Mouse (Mus musculus): ENCODE measurements around the gene Sc5d.

The Sc5d gene

DNA sequence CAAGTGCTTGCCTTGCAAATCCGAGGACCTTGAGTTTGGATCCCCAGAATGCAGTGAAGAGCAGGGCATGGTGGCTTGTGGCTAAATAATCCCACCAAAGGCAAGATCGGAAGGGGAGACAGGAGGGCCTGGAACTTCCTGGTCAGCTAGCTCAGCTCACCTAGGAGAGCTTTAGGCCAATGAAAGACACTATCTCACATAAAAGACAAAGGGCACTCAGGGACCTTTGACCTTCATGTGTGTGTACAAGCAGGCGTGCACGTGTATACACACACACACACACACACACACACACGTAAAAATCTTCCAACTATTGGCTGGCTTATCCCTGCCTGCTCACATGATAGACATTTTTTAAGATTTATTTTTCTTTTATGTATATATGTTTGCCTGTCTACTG lies 3.6 kb downstream of the Sc5d start:
- no peak for DNase-seq (ENCODE audit: low read depth, low spot score)

- no peak for DNase-seq (ENCODE audit: low read depth, low spot score)
These were observed 14.9 kb downstream of the Sc5d start for GRCm38 (mm10) chr9:42249112-42249511.

DNA sequence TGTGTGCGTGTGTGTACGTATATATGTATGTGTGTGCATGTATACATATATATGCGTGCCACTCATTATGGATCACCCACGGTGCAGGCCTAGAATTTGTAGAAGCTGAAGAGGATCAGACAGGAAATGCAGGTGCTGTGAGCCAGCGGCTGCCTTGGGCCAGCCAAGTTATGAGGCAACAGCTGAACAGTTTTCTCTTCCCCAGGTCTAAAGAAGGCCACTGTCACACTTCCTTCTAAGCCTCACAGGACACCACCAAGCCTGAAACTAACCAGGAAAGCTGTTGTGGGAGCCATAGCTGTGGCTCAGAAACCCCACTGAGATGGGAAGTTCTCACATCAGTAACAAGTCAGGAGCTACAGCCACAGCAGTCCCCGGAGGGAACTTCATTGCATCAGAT lies 17.4 kb downstream of the Sc5d start:
- peak; percentile 52 for DNase-seq (ENCODE audit: low read depth, low spot score)

GRCm38 (mm10) chr9:42244173-42244572 lies 19.9 kb downstream of the Sc5d start:
- no peak for DNase-seq (ENCODE audit: low read depth, low spot score)

DNA sequence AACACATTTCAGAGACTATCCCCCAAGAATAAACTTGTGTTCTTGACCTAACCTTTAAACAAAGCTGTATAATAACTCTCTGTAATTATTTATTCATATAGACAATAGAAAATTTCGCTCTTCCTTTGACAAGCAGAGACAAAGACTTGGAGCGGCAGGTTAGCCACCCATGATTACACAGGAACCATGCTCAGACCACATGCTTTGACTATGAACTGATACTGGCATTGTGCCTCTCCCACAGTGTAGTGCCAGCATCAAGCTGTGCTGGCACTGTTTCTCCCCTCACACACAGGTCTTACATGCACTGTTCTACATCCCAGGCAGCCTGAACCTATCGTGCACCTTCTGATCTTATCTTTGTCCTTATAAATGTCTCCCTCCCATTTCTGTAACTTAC lies 23.0 kb downstream of the Sc5d start:
- DNase-seq (ENCODE audit: low read depth, low spot score): no peak

- peak; percentile 57 for DNase-seq (ENCODE audit: low read depth, low spot score)
These were observed 23.5 kb downstream of the Sc5d start for GRCm38 (mm10) chr9:42240583-42240992.

DNA sequence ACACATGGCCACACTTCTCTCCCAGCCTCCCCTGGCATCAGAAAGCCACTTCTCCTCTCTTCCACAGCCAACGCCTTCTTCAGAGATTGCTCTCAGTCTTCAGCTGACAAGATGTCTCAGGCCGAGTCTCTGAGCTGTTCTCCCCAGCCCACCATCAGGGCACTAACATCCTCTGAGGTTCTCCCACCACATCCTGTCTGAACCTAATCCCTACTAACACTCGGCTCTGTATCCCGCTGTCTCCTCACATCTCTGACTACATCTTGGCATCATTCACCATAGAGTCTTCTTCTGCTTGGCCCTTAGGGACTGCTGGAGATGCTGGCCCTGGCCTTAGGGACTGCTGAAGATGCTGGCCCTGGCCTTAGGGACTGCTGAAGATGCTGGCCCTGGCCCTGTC lies 25.2 kb downstream of the Sc5d start:
- DNase-seq (ENCODE audit: low read depth, low spot score): peak; percentile 32

DNA sequence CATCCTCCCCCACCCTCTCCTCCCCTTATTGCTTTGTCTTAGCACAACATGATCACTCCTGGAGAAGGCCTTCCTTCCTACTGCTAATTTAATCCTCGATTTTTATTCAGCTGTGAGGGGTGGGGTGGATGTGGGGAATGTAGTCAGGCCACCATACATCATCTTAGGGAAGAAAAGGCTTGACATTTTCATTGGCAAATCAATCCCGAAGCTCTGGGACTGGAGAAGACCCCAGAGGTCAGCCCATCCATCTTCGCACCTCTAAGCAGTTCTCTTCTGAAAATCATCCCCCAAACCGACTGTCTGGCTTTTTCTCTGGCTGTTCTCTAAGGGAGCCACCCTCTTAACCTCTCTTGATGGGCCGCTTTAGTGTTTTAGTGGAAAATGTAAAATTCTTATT lies 32.9 kb downstream of the Sc5d start:
- DNase-seq (ENCODE audit: low read depth, low spot score): no peak

DNA sequence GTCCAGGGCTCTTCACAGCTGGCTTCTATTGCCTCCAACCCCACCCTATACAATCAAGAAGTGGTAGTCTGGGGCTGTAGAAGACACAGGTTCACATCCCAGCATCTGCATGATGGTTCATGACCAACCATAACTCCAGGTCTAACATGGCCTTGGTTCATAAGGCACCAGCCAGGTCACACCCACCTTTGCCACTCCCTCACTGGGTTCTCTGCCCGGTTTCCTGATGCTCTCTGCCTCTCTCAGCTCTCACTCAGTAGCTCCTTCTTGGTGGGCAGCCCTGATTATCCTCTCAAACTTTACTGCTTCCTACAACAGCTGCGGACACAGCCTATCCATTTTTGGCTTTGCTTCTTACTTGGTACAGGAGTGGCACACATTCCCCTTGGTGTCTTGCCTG lies 33.7 kb downstream of the Sc5d start:
- no peak for DNase-seq (ENCODE audit: low read depth, low spot score)

GRCm38 (mm10) chr9:42229465-42230110 lies 34.5 kb downstream of the Sc5d start:
- DNase-seq (ENCODE audit: low read depth, low spot score): no peak

GRCm38 (mm10) chr9:42227804-42228203 lies 36.3 kb downstream of the Sc5d start:
- DNase-seq (ENCODE audit: low read depth, low spot score): no peak

DNA sequence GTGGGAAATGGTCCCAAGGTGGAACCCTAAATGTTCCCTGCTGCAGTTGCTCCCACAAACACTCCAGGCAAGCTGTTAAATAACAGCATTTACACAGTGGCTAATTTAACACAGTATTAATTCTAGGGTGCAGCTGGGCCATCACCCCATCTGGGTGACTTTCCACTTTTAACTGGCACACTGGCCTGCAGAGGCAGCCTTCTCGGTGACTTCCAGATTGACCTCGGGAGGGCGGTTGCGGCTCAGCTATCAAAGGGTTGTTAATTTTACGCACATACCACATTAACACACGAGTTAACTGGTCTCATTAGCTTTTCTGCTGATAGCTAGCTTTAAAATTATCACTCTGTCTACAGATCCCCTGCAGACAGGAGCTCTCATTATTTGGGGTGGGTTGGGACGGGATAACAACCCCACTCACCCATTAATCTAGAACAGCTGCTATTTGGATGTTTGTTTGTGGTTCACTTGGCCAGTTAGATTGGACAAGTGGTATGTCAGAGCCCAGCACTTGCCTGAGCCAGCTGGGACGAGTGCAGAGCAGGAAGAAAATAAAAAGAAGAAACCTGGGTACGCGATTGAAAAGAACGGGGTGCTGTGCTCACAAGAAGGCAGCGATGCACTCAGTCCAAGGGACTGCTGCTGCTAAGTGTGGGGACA lies 44.9 kb downstream of the Sc5d start:
- peak; percentile 7 for DNase-seq (ENCODE audit: low read depth, low spot score)

GRCm38 (mm10) chr9:42217685-42218084 lies 46.4 kb downstream of the Sc5d start:
- DNase-seq (ENCODE audit: low read depth, low spot score): no peak

DNA sequence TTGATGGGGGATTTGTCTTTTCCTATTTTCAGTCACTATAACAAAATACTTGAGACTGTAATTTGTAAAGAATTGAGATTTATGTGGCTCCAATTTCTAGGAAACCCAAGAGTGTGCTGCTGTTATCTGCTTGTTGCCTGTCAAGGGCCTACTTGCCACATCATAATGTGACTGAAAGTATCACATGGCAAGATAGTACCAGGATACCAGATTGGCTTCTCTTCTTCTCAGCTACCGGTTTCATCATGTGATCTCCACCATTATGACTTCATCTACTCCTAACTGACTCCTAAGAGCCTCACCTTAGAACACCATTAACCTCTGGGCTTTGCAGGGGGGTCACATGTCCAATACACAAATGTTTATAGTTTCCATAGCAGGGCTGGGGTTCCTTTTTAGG lies 49.9 kb downstream of the Sc5d start:
- DNase-seq (ENCODE audit: low read depth, low spot score): no peak

DNA sequence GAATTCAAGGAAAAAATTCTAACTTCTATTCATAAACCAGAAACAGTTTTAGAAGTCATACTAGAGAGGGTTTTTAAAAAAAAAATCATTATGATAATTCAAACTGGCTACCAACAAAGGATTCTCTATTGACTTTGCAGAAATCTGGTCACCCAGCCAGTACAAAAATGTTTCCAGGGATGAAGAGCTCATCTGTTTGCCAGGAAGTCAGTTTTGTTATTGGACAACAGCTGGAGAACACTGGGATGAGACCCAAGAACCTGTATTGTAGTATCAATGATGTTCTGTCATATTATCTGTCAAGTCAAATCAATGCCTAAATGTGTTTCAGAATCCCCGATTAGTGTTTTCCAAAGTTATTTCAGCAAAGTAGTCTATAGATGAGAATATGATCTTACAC lies 50.9 kb downstream of the Sc5d start:
- DNase-seq (ENCODE audit: low read depth, low spot score): no peak

GRCm38 (mm10) chr9:42209666-42210065 lies 54.4 kb downstream of the Sc5d start:
- DNase-seq (ENCODE audit: low read depth, low spot score): no peak

DNA sequence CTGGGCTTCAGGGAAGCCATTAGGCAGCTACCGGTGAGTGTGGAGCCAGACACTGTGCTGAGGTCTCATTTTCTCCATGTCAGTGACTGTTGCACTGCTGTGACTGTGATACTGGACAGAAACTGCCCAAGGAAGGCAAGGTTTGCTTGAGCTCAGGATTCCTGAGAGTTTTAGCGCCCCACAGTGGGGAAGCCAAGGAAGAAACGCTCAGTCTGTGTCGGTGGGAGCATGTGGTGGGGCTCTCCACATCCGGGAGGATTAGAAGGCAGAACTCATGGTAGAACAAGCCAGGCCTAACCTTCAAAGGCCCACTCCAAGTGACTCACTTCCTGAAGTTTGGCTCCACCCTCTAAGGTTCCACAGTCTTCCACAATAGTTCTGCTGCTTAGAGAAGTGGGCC lies 55.6 kb downstream of the Sc5d start:
- peak; percentile 43 for DNase-seq (ENCODE audit: low read depth, low spot score)

DNA sequence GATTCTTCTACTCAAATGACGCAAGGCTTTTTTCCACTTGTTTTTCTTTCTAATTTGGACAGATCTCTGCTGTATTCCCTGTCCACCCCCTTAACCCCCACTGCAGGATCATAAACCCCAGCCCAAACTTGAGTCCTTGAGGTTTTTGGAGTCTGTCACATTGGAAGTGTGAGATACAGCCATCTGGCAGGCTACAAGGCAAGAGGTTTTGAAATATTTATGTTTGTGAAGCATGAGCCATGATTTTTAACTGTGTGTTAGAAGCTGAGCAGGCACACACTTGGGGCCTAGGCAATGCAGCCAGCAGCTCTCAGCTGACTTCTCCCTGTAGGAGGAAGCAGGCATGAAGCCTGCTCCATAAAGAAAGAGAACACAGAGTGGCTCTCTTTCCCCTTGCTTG lies 57.3 kb downstream of the Sc5d start:
- DNase-seq (ENCODE audit: low read depth, low spot score): no peak

GRCm38 (mm10) chr9:42202271-42202670 lies 61.8 kb downstream of the Sc5d start:
- no peak for DNase-seq (ENCODE audit: low read depth, low spot score)

All from A20 (cell line).